Mouse (Mus musculus): ENCODE results near the gene Aloxe3.

GRCm38 (mm10) chr11:69092871-69093270 lies 32.8 kb upstream of the Aloxe3 start:
- no peak for TF ChIP-seq ZNF384 (IDR thresholded peaks at IDR 0.05; ENCODE audit: low read depth, low read length)
- no peak for TF ChIP-seq ZC3H11A (IDR thresholded peaks at IDR 0.05; ENCODE audit: borderline replicate concordance, low read depth, low read length)
- TF ChIP-seq MAFK (IDR thresholded peaks at IDR 0.05; ENCODE audit: insufficient read depth, low read depth, low read length): no peak

All from ES-E14 (cell line).